Mouse (Mus musculus) lung, postnatal 25 days (tissue): ENCODE measurements around the gene Prkcz.

ENCODE experiments used
- DNase-seq: peaks from one replicate; pipeline ENCODE4 v3.0.0; 2022; ENCODE audit warnings: low spot score

Prkcz gene

DNA sequence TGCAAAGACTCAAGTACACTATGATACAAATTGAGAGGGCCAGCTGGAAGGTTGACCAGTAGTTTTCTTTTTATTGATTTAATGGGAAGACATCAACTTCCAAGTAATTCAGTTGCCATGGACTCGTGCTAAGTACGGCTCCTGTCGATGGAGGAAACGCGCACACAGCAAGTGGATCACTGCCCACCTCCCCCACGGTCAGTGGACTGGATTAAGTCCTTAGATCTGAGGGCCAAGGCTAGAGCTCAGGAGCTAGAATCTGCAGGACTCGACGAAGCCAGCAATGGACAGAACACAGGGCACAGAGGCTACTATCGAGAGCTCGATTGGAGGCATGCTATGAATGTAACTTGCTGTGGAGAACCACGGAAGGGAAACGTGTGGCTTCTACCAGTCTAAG is 52.5 kb downstream of the Prkcz start:
- no peak for DNase-seq

DNA sequence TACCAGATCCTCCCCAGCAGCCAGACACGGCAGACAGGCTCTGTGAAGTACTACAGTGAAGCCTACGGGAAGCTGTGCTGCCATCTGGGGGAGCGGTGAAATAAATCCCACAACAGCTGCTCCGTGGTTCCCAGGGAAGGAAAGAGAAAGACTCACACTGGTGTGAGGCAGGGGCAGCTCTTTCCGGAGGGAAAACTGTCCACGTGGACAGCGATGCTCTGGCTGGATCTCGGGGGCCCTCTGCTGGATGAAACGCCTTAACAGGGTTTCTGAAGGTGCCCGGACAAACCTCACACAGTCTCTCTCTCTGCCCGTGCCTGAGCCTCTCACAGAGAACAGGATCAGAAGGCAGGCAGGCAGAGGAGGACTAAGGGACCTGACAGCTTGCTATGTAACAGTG is 53.1 kb downstream of the Prkcz start:
- peak; percentile 80 for DNase-seq

DNA sequence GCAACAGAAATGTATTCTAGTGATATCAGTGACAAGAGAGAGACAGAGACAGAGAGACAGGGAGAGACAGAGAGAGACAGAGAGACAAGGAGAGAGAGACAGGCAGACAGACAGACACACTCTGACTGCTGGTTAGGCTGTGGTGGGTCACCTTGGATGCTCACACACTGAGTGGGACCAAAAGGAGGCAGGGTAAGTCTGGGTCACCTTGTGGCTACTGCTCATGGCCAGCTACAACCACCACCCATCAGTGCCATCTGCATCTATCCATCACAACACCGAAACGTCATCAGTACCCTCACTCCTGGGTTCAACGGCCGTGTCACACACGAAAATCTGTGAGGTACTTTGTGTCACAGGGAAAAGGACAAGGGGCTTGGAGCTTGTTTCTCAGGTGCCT is 53.6 kb downstream of the Prkcz start:
- DNase-seq, result no peak

- DNase-seq, result no peak
These were observed 54.6 kb downstream of the Prkcz start for GRCm38 (mm10) chr4:155306356-155307242.

- no peak for DNase-seq
These were observed 55.6 kb downstream of the Prkcz start for GRCm38 (mm10) chr4:155305531-155306031.

DNA sequence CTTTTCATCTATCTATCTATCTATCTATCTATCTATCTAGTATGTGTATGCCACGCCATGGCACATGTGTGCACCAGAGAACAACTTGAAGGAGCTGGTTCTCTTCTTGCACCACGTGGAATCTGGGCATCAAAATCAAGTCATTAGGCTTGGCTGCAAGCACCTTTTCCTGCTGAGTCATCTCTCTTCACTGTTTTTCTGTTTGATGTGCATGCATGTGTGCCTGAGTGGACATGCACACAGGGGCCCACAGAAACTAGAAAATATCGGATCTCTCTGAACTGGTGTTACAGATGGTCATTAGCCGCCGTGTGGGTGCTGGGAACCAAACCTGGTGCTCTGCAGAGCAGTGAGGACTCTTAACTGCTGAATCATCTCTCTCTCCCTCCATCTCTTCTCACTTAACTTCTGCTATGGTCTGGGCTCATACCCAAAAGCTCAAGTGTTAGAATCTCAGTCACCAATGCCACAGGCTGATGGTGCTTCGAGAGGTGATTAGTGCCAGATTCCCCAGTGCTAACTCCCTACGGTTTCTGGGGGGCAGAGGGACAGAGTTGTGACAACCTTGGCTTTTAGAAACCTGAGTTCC is 56.6 kb downstream of the Prkcz start:
- no peak for DNase-seq

DNA sequence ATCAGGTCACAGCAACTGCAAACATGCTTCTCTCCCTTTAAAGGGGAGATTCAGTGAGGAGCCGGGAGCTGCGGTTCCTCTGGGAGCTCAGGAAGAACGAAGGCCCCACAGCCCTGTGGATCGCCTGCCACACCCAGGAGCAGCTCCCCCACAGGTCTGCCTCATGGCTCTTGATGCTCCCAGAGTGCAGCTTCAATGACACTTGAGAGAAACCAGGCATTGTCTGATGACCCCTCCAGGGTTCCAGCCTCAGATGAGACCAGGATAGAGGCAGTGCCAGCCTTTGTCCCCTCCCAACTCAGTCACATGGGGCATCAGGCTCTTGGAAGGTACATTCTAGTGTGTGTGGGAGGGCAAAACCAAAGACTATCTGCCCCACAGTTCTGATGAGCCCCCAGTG is 59.2 kb downstream of the Prkcz start:
- DNase-seq, result no peak

DNA sequence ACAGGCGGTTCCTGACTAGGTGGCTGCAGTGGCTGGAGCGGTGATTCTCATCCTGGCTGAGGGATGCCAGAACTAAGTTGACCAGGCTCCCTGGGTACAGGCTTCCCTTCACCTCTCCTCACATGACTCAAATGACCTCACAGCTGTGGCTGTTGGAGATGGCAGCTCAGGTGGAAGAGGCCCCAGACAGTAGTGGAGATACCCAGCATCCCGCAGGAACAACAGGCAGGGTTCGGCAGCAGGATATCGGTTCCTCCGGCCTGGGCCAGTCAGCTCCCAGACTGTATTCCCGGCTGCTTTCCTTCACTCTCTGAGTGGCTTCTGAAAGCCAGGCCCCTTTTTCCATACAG is 60.1 kb downstream of the Prkcz start:
- DNase-seq, result no peak

DNA sequence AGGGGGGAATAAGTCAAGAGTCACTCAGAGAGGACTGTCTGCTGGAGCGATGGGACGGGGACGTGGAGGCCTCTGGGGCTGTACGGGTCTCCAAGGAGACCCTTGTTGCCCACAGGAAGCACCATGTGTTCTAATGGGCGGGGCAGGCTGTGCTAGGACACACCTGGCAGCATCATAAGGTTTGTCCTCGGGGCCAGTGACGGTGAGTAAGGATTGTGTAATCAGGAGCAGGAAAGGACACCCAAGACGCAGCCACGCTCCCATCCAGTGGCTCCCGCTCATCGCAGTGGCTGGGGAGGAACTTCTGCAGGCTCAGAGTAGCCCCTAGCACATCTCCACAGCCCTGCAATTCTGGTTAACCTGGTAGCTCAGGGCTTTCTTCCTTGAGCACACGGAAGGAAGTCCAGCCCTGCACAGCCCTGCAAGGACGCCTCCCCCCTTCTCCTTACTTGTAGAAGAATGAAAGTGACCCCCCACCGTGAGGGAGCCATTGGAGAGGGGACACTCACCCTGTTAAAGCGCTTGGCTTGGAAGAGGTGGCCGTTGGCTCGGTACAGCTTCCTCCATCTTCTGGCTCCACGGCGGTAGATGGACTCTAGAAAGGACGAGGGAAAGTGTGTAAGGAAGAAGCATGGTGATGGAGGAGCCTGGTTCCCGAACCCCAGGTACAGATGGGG is 60.6 kb downstream of the Prkcz start:
- no peak for DNase-seq

DNA sequence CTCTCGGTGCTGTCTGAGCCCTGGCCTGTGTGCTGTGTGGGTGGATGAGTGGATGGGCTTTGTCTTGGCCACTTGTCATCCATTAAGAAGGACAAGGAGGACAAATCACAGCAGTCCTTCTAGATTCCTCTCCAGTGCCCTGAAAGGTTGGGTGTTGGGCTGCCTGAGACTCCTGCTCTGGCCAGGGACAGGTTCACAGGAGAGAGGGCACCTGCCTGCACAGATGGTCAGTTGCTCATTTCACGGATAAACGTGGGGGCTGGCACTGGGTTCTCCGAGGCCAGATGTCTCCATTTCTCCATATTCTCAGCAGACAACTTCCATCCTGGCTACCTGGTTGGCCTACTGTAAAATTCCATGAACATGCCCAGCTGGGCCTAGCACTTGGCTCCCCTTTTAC is 62.3 kb downstream of the Prkcz start:
- no peak for DNase-seq

DNA sequence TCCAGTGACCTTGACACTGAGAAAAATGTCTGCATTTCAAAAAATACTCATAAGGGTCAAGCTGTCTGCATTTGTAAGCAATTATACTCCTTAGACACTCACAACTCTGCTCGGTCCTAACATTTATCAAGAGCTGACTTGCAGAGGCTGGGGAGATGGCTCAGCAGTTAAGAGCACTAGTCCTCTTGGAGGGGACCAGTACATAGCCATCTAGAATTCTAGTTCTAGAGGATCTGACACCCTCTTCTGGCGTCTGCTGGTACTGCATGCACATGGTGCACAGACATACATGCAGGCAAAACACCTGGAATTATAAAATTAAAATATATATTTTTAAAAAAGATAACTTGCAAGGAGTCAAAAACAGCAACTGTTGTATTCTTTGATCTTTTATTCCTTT is 64.1 kb downstream of the Prkcz start:
- DNase-seq, result no peak

GRCm38 (mm10) chr4:155295996-155296395 is 65.2 kb downstream of the Prkcz start:
- DNase-seq, result no peak

DNA sequence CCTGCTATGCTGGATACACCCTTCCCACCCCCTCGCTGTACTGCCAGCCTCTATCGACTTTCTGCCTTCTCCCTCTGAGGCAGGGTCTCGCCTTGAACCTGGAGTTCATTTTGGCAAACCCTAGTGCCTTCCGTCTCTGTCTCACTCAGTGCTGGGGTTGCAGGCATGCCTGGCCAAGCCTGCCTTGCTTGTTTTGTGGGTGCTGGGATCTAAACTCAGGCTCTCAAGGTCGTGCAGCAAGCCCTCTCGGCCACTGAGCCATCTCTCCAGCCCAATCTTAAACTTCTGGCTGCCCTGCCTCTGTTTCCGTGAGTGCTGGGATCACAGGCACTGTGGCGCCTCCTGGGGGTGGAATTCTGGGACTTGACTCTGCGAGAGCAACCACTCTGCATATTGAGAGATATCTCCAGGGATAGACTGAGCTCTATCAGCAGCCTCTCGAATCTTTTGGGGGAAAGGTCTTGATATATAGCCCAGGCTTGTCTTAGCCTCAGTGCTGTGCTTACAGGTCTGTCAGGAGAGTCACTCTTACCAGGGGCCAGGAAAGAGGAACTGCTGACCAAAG is 66.1 kb downstream of the Prkcz start:
- DNase-seq, result no peak

DNA sequence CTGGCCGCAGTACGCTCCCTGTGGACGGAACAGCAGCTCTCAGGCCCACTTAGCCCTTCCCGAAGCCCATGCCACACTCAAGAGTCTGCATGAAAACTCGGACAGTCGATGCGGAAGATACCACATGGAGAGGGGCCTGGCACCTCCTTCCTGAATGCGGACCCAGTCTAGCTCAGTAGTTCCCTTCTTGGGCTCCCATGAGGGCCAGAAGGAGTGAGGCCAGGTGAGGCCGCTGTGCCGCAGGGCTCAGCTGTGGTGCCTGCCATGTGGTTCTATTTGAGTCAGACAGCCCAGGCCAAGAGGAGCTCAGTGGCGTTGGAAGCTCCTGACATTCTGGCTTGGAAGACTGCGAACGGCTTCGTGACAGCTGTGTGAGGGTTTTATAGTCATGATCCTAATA is 66.8 kb downstream of the Prkcz start:
- no peak for DNase-seq

GRCm38 (mm10) chr4:155292863-155293262 is 68.3 kb downstream of the Prkcz start:
- no peak for DNase-seq

- DNase-seq, result no peak
These were observed 71.1 kb downstream of the Prkcz start for GRCm38 (mm10) chr4:155290045-155290444.

DNA sequence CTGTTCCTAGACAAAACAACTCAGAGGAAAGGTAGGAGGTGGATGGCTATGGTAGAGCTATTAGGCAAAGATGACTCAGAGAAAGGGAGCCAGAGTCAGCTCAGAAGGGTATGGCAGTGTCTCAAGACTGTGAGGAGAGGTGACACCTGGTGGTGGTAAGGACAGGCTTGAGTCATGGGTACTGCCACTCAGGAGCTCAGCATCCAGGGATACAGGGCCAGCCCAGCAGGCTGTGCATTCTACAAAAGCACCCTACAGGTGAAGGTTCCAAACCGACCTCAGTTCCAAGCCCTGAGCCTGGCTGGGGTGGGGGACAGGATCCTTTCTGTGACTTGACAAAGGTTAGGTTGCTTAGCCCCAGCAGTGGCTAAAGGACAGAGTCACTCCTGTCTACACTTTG is 72.6 kb downstream of the Prkcz start:
- no peak for DNase-seq

DNA sequence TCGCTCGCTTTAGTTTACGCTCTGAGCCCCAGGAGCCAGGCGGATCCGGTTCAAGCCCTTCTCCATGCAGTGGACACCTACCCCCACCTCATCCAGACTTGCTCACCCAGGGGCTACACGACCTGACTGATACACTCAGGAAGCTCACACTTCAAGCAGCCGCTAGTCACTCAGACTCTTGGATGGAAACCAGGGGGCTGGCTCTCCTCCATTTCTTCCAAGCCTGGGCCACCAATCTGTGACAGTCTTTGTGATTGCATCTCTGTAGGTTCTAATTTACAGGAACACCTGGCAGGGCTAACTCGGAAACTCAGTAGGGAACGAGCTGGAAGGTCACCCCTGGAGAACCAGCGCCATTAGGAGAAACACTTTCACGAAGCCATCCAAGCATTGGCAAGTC is 73.4 kb downstream of the Prkcz start:
- no peak for DNase-seq

DNA sequence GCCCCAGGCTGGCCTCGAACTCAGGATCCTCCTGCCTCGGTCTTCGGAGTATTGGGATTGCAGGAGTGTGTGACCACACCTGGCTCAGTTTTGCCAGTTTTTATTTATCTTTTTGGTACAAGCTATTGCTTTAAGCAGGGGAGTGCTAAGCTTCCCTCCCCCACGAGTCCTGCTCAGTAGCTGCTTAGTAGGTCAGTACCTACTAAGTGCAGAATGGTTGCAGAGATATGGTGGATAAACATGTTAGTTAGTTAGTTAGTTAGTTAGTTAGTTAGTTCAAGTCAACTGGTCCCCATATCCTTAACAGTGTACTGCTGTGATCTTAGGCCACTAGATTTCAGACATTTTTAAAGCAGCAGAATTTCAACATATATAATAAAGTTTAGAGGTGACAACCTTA is 75.1 kb downstream of the Prkcz start:
- DNase-seq, result no peak

- no peak for DNase-seq
These were observed 76.4 kb downstream of the Prkcz start for GRCm38 (mm10) chr4:155284521-155285379.

DNA sequence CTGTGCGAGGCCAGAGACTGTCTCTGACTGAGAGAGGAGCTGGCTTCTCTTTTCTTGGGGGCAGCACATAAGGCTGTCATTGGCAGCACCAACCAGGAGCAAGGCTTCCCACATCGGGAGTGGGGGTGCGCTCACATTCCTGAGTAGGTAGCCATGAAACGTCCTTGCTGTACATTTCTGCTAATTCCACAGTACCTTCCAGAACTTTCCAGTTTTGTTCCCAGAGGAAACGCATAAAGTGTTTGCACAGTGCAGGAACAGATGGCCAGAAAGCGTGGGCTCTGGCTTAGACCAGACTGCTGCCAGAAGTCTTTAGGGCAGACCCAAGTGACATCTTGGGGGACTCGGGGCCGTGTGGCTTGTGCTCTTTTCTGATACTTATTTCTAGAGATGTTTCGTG is 77.6 kb downstream of the Prkcz start:
- no peak for DNase-seq

DNA sequence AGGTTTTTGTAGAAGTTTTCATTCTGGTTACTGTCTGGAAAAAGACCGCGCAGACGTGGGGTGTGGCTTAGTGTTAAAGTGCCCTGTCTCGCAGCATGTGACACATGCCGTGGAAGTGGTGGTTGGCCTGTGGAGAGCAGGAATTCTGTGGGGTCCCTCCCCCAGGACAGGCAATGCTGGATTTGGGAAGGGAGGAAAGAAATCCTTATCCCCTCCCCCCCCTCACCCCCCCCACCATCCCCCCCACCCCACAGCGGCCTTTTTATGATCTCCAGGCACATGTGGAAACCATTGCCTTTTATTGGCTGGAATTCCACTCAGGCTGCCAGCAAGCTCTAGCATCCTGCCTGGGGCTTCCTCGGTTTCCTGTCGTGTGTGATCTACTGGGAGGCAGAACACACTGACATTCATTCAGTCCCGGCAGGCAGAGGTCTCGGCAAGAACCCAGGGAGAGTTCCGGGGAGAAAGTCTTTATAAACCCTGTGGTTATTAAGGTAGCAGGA is 78.1 kb downstream of the Prkcz start:
- no peak for DNase-seq
